Mouse (Mus musculus): ENCODE measurements around the gene Inka2.

DNA sequence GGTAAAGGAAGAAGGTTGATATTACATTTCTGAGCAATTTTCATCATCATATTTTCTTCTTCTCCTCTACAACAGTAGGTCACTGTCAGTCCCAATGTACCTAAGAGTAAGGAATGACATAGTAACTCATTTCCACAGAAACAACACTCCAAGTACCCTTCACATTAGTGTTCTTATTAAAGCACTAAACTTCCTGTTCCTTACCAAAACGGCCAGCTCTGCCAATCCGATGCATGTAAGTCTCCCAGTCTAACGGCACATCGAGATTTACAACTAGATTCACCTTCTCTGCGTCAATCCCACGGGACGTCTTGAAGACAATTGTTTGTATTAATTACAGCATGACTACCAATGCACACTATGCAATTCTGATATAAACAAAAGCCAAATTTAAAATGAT is 24.1 kb upstream of the Inka2 start:
- no peak for TF ChIP-seq CTCF (IDR thresholded peaks at IDR 0.05; ENCODE audit: low read depth)
- TF ChIP-seq EP300 (optimal IDR thresholded peaks at IDR 0.05), result no peak

Data from stomach, postnatal 0 days (tissue).